Mouse (Mus musculus) stomach, embryonic 15.5 days (tissue): ENCODE measurements at regions not wholly inside any gene's neighbourhood (a gene's known extent, or its start where the extent isn't known, plus 50 kb on each side); places are given as distances from the start of the nearest gene placed in this dataset.
A peak's percentile ranks its signal among the peaks of the same experiment; 100 is the strongest.

Source experiments
- ATAC-seq: fragments of 200-750 bp; cut with Nextera tagmentation; 2 replicates; pipeline ENCODE4 v1.8.0; 2017; ENCODE audit warnings: low read depth, moderate number of reproducible peaks, moderate TSS enrichment; ENCODE audit not compliant: insufficient read depth, low FRiP score
- H3K27ac ChIP-seq: fragments of 300-500 bp; sonication (generic); 2 replicates; pipeline ENCODE4 v1.5.1; 2015; ENCODE audit warnings: mild to moderate bottlenecking, inconsistent platforms
- H3K27me3 ChIP-seq: fragments of 300-500 bp; sonication (generic); replicated peaks from 2 replicates; pipeline ENCODE4 v1.6.1; 2015; ENCODE audit warnings: inconsistent platforms
- H3K36me3 ChIP-seq: fragments of 300-500 bp; sonication (generic); 2 replicates; pipeline ENCODE4 v1.6.1; 2015; ENCODE audit warnings: inconsistent platforms
- H3K4me1 ChIP-seq: fragments of 300-500 bp; sonication (generic); 2 replicates; pipeline ENCODE4 v1.6.1; 2015; ENCODE audit warnings: inconsistent platforms
- H3K4me2 ChIP-seq: fragments of 300-500 bp; sonication (generic); 2 replicates; pipeline ENCODE4 v1.6.1; 2015; ENCODE audit warnings: mild to moderate bottlenecking, inconsistent platforms
- H3K4me3 ChIP-seq: fragments of 300-500 bp; sonication (generic); replicated peaks from 2 replicates; pipeline ENCODE4 v1.5.1; 2015; ENCODE audit warnings: inconsistent platforms
- H3K9ac ChIP-seq: fragments of 300-500 bp; sonication (generic); 2 replicates; pipeline ENCODE4 v1.6.1; 2015; ENCODE audit warnings: inconsistent platforms
- H3K9me3 ChIP-seq: fragments of 300-500 bp; sonication (generic); 2 replicates; pipeline ENCODE4 v1.6.1; 2016; ENCODE audit warnings: inconsistent platforms
- WGBS: fragments of 180-500 bp; shearing (Covaris S2); methylation state at CpG from one replicate; pipeline ENCODE4 v1.1.7; 2015; 5-methylcytosine and 5-hydroxymethylcytosine counted together

DNA sequence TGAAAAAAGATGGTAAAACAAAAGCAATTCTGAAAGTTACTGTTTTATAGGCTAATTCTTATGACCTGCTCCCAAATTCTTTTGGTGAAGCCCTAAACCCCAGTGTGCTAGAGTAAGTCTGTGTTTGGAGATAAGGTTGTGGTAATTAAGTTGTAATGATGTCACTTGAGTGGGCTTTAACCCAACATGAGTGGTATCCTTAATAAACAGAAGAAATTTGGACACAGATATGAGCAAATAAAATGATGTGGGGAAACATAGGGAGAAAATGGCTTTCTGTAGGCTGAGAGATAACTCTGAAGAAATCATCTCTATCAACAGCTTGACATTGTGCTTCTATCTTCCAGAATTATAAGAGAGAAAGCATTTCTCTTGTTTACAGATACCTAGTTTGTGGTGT lies 117.1 kb upstream of the Acsl4 start:
- no peaks in the 10 kb centered on the region for H3K36me3 ChIP-seq
- H3K4me1 ChIP-seq, result no peaks in the 10 kb centered on the region
- no peaks in the 10 kb centered on the region for H3K9me3 ChIP-seq
- no peak overlapping the region for H3K9ac ChIP-seq
- no peak for ATAC-seq
- no peak overlapping the region for H3K27ac ChIP-seq
- no peaks in the 10 kb centered on the region for H3K27me3 ChIP-seq
- H3K4me2 ChIP-seq, result no peak overlapping the region
- H3K4me3 ChIP-seq, result no peak overlapping the region

DNA sequence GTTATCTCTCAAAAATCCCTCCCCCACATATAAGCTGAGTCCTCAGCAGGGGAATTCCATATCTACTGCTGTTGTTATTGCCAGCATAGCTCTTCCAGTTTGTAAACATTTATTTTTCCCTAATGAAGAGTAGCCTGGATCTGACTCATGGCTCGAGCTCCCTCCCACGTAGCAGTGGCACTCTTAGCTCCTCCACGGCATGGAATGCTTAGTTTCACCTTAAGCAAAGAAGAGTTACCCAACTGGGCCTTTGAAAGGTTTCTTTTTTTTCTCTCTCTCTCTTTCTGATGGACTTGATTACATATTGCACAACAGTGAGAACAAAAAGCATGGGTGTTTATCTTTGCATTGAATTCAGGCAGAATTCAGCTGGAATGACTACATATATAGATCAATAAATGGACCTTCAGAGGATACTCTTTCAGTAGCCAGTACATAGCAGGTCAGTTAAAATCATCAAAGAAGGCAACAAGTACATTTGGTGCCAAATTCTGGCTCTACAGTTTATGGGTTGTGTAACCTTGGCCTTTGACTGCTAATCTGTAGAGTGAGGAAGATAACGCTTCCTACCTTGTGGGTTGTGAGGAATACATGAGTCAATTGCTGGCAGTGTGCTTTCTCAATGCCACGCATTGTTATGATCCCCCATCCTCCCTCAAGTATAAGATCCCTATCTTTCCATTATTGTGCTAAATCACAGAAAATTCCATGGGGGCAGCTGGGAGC lies 126.2 kb upstream of the Acsl4 start:
- no peaks in the 10 kb centered on the region; the same call in 1 of the 2 replicates for H3K27me3 ChIP-seq
- H3K4me1 ChIP-seq, result no peaks in the 10 kb centered on the region
- H3K4me2 ChIP-seq, result no peak overlapping the region
- no peak overlapping the region for H3K27ac ChIP-seq
- H3K9me3 ChIP-seq, result no peaks in the 10 kb centered on the region
- no peak for ATAC-seq
- no peaks in the 10 kb centered on the region for H3K36me3 ChIP-seq
- WGBS, result 63% methylated on average over 5 of the region's 5 CpGs
- H3K9ac ChIP-seq, result no peak overlapping the region
- H3K4me3 ChIP-seq, result no peak overlapping the region

DNA sequence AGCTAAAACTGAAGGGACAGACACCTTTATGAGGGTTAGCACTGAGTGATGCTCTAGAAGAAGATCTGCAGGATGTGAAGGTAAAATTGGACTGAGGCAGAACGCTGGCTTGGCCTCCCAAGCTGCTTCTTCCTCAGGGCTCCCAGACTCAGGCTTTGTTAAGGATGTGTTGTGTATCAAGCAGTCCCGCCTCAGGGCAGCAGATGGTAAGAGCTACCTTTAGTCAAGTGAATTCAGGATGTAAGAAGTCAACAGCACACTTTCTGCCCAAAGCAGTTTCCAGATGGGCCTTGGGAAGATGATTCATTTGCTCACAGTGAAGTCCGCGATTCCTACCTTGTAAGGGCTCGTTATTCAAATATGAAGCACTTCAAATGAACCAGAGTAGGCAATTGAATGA lies 126.9 kb upstream of the Acsl4 start:
- ATAC-seq, result no peak
- WGBS, result 76% methylated on average over 5 of the region's 5 CpGs
- H3K27ac ChIP-seq, result no peak overlapping the region

DNA sequence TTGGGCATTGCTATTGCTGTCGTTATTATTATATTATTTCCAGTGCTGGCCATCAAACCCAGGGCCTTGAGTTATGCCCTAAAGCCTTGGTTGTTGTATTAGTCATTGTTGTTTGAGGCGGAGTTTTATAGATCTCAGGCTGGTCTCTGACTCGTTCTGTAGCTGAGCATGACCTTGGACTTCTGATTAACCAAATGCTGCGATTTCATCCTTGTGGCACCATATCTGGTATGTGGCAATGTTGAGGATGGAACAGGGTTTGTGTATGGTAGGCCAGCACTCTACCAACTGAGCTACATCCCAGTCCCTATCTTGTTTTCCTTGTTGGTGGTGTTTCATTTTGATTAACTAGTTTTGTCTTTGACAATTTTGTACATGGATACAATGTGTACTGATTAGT lies 130.7 kb upstream of the Acsl4 start:
- Histone ChIP-seq H3K36me3 (no peaks in the 10 kb centered on the region), H3K9ac (no peak overlapping the region), H3K4me1 (no peaks in the 10 kb centered on the region), H3K9me3 (no peaks in the 10 kb centered on the region), H3K4me3 (no peak overlapping the region), H3K4me2 (no peak overlapping the region), H3K27me3 (no peaks in the 10 kb centered on the region), H3K27ac (no peak overlapping the region)
- WGBS, result 69% methylated on average over 4 of the region's 4 CpGs
- ATAC-seq, result no peak

More for the DNA sequence above, 126.9 kb upstream of the Acsl4 start:
- H3K4me3 ChIP-seq, result no peak overlapping the region
- H3K9ac ChIP-seq, result no peak overlapping the region
- H3K27me3 ChIP-seq, result no peaks in the 10 kb centered on the region; the same call in 1 of the 2 replicates
- H3K4me1 ChIP-seq, result no peaks in the 10 kb centered on the region
- no peak overlapping the region for H3K4me2 ChIP-seq
- H3K9me3 ChIP-seq, result no peaks in the 10 kb centered on the region
- H3K36me3 ChIP-seq, result no peaks in the 10 kb centered on the region

DNA sequence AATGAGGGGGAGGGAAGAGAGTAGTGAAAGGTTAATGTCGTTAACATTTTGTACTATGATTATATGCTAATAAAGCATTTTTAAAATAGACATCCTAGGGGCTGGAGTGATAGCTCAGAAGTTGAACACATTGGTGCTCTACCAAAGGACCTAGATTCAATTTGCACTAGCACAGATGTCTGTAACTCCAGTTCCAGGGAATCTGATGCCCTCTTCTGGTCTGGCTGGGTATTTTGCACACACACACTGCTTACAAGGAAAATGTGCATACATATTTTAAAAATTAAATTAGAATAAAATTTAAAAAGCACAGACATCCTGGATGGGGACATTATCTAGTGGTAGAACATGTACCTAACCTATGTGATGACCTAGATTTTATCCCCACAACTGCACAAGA lies 136.6 kb upstream of the Acsl4 start:
- ATAC-seq, result no peak
- no peak overlapping the region for H3K27ac ChIP-seq
- no peak overlapping the region for H3K4me3 ChIP-seq
- WGBS, result 42% methylated on average over 1 of the region's 1 CpGs
- H3K9ac ChIP-seq, result no peak overlapping the region
- no peaks in the 10 kb centered on the region for H3K9me3 ChIP-seq
- H3K27me3 ChIP-seq, result no peaks in the 10 kb centered on the region
- H3K36me3 ChIP-seq, result no peaks in the 10 kb centered on the region
- H3K4me2 ChIP-seq, result no peak overlapping the region
- no peaks in the 10 kb centered on the region for H3K4me1 ChIP-seq

DNA sequence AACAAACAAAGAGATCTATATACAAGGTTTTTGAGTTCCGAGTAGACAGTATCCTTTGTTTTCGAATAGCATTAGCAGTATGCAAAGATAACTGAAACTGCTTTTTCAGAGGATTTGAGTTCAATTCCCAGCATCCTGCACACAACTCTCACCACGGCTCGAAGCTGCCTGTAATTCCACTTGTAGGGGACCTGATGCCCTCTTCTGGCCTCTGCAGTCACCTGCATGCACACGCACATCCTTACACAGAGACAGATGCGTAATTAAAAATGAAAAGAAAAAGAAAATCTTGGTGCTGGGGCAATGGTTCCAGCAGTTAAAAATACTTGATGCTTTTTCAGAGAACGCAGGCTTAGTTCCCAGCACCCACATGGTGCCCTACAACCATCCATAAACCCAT lies 139.6 kb upstream of the Acsl4 start:
- no peak overlapping the region for H3K4me2 ChIP-seq

DNA sequence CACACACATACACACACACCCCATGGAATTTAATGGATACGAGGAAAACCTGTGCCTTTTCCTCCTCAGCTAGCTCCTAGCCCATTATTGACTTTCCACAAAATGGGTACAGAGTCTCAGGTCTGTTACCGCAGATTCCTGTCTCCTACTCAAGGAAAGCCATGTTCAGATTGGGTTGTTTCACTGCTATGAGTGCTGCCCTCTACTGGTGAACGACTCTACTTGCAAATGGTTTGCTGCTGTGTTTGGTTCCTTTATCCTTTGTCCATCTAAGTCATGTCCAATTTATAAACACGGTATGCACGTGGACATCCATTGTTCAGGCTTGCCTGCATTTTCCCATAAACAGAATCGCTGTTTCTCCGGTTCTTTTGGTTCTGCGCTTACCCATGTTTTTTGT lies 144.4 kb upstream of the Acsl4 start:
- no peaks in the 10 kb centered on the region for H3K27me3 ChIP-seq
- no peak overlapping the region for H3K9ac ChIP-seq
- H3K4me3 ChIP-seq, result no peak overlapping the region
- no peaks in the 10 kb centered on the region for H3K9me3 ChIP-seq
- no peaks in the 10 kb centered on the region for H3K36me3 ChIP-seq
- no peak overlapping the region for H3K27ac ChIP-seq
- no peaks in the 10 kb centered on the region for H3K4me1 ChIP-seq
- WGBS, result 30% methylated on average over 8 of the region's 8 CpGs
- H3K4me2 ChIP-seq, result no peak overlapping the region
- no peak for ATAC-seq

More for the DNA sequence above, 139.6 kb upstream of the Acsl4 start:
- Histone ChIP-seq H3K27ac (no peak overlapping the region), H3K9me3 (no peaks in the 10 kb centered on the region), H3K9ac (no peak overlapping the region), H3K4me1 (no peaks in the 10 kb centered on the region), H3K4me3 (no peak overlapping the region), H3K36me3 (no peaks in the 10 kb centered on the region), H3K27me3 (no peaks in the 10 kb centered on the region)
- no peak for ATAC-seq
- 56% methylated on average over 7 of the region's 7 CpGs for WGBS

DNA sequence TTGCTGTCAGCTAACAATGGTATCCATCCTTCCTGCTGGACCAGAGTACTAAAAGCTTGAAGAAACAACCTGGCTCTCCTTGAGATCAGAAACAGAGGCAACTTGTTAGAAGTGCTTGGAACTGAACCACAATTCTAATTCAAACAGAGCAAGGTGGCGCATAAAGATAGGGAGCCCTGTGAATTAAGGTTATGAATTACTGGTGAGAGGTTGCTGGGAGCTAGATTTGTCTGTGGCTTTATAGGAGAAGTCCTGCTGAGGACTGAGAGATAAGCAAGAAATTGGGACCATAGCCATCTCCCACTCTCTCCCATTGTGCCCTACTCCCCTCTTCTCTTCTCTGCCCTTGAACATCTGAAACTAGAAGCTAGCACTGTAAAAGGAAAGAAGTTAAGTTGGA lies 145.2 kb upstream of the Acsl4 start:
- Histone ChIP-seq H3K4me1 (no peaks in the 10 kb centered on the region), H3K9ac (no peak overlapping the region), H3K27ac (no peak overlapping the region), H3K9me3 (no peaks in the 10 kb centered on the region), H3K36me3 (no peaks in the 10 kb centered on the region), H3K27me3 (no peaks in the 10 kb centered on the region), H3K4me2 (no peak overlapping the region), H3K4me3 (no peak overlapping the region)
- ATAC-seq, result no peak
- WGBS, result 93% methylated on average over 1 of the region's 1 CpGs

DNA sequence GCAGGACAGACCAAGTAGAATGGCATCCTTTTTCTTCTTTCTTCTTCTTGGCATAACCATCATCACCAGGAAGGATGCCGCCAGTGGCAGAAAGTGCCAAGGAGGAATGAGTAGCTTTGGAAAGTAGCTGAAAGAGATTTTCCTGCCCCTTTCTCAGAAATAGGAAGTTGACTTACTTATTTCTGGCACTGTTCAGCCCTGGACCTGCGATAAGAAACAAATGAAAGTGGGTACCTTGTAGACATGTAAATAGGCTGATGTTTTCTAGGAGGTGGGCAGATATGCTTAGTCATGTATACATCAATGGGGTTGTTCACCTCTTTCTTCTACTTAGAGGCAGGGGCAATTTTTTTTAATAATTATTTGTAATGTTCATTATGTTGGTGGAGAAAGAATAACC lies 145.3 kb upstream of the Tmem164 start:
- Histone ChIP-seq H3K4me3 (no peak overlapping the region), H3K27ac (no peak overlapping the region), H3K27me3 (no peaks in the 10 kb centered on the region), H3K4me2 (no peak overlapping the region), H3K9ac (no peak overlapping the region), H3K36me3 (no peaks in the 10 kb centered on the region), H3K4me1 (no peaks in the 10 kb centered on the region), H3K9me3 (no peaks in the 10 kb centered on the region)
- 83% methylated on average over 2 of the region's 2 CpGs for WGBS
- no peak for ATAC-seq

DNA sequence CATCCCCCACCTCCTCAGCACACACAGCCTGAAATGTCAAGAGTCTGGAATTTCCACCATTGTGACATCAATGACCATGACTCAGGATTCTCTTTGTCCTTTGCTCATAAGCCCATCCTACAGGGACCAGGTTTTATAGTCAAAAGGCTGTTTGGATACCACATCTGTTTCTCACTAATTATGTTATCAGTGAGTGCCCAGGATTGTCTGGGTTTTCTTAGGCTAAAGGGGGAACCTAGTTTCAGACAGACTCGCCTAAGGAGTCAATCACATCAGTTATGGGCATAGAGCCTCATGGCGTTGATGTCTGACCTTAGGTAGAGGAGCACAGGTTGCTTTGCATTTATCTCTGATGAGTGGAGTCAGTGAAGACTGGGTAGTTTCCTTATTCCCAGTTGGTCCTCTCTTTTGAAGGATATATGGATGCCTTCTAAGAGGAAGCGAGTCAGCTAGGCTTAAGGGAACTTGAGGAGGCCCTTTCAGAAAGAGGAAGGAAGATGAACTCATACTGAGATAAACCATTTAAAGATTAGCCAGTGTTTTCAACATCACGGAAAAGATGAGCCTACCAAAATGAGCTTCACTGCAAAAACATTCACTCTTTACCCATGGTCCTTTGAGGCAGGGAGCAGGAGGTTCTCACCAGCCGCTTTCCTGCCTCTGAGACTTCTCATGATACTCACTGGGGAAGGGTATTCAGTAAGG lies 143.8 kb upstream of the Tmem164 start:
- no peak overlapping the region for H3K4me3 ChIP-seq
- WGBS, result 71% methylated on average over 5 of the region's 5 CpGs
- no peaks in the 10 kb centered on the region for H3K27me3 ChIP-seq
- no peak overlapping the region for H3K27ac ChIP-seq
- H3K4me1 ChIP-seq, result no peaks in the 10 kb centered on the region
- H3K9ac ChIP-seq, result no peak overlapping the region
- H3K9me3 ChIP-seq, result no peaks in the 10 kb centered on the region
- ATAC-seq, result no peak
- no peaks in the 10 kb centered on the region for H3K36me3 ChIP-seq
- H3K4me2 ChIP-seq, result no peak overlapping the region

DNA sequence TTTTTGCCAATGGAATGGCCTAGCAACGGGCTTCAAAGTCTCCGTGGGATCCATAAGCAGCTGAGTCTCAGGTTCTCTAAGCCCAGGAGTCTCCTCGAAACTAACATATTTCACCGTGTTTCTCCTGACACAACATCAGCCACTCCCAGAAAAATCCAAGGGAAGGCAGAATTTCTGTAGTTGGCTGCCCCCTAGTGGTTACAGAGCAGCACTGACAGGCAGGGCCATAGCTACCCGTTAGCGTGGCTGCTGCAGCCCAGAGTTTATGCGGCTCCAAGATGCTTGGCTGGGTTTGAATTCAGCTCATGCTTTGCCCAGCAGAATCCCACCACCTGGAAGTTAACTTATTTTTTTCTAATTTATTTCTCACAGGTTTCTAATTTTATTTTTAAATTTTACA lies 140.9 kb upstream of the Tmem164 start:
- H3K27me3 ChIP-seq, result no peaks in the 10 kb centered on the region
- H3K9me3 ChIP-seq, result no peaks in the 10 kb centered on the region
- H3K27ac ChIP-seq, result no peak overlapping the region
- no peak overlapping the region for H3K9ac ChIP-seq
- ATAC-seq, result no peak
- no peak overlapping the region for H3K4me3 ChIP-seq
- no peaks in the 10 kb centered on the region for H3K4me1 ChIP-seq
- peak overlapping the region; percentile 23; the same call in 1 of the 2 replicates for H3K4me2 ChIP-seq
- H3K36me3 ChIP-seq, result no peaks in the 10 kb centered on the region
- 13% methylated on average over 7 of the region's 7 CpGs for WGBS

DNA sequence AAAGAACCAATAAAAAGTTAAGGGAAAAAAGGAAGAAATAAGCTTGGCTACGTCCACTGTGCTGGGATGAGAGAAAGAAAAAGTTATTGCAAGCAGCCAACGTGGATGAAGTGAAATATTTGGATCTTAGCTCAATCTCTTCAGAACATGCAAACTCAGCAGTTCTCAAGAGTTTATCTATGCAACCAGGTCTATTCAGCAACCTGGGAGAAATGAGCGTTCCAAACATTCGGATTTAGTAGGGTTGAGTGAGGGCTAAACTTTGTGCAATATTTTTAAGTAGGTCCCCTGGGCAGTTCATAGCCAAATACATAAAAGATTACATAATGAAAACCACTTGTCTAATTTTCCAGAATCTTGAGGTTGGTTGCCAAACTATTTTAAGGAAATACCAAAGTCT lies 129.0 kb upstream of the Tmem164 start:
- Histone ChIP-seq H3K4me1 (no peaks in the 10 kb centered on the region), H3K9me3 (no peaks in the 10 kb centered on the region), H3K27ac (no peak overlapping the region), H3K4me3 (no peak overlapping the region), H3K9ac (no peak overlapping the region), H3K36me3 (no peaks in the 10 kb centered on the region), H3K27me3 (no peaks in the 10 kb centered on the region), H3K4me2 (no peak overlapping the region)
- no peak for ATAC-seq
- 65% methylated on average over 4 of the region's 4 CpGs for WGBS
